Mouse (Mus musculus): ENCODE measurements around the gene Col12a1. TPM values are rescaled to one million over a fixed set of nuclear protein-coding genes. Genes with fewer than 3 reads are reported as not detected.
"Not testable (repeated sequence)": the region's sequence is repeated elsewhere in the genome, so short reads cannot be mapped to it uniquely, and the experiment has no call there.

The Col12a1 gene
- polyA plus RNA-seq, 1 experiment from 2014 or later, result 4.5 TPM

DNA sequence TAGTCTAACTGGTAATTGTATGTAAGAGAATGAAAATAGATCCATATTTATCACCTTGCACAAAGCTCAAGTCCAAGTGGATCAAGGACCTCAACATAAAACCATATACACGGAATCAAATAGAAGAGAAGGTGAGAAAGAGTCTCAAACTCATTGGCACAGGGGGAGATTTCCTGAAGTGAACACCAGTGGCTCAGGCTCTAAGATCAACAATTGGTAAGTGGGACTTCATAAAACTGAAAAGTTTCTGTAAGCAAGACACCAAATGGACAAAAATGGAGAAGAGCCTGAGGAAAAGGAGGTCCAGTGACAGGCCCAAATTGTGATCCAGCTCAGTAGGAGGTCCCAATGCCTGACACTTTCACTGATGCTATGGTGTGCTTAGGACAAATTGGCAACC lies 49.8 kb downstream of the Col12a1 start:
- not testable (repeated sequence) for H3K9ac ChIP-seq (ENCODE audit: low read depth, low read length); H3K9me3 ChIP-seq (replicated peaks; ENCODE audit: control insufficient read depth, low read length, poor library complexity, severe bottlenecking); H3K27ac ChIP-seq (ENCODE audit: low read length); H3K36me3 ChIP-seq (ENCODE audit: control insufficient read depth, insufficient read depth, low read length); H3K4me1 ChIP-seq (ENCODE audit: control insufficient read depth, insufficient read depth, low read length); H3K4me2 ChIP-seq (ENCODE audit: low read length); H3K27me3 ChIP-seq (ENCODE audit: control insufficient read depth, insufficient read depth, low read depth, low read length); H3K4me3 ChIP-seq (ENCODE audit: low read depth, low read length); ATAC-seq
- WGBS, result 91% methylated on average over 1 of the region's 1 CpGs

GRCm38 (mm10) chr9:79653327-79654150 lies 65.1 kb downstream of the Col12a1 start:
- H3K27ac ChIP-seq (ENCODE audit: low read length), result no peak overlapping the region
- H3K36me3 ChIP-seq (ENCODE audit: control insufficient read depth, insufficient read depth, low read length), result no peaks in the 10 kb centered on the region
- H3K4me2 ChIP-seq (ENCODE audit: low read length), result no peak overlapping the region
- H3K9ac ChIP-seq (ENCODE audit: low read depth, low read length), result no peak overlapping the region
- H3K4me1 ChIP-seq (ENCODE audit: control insufficient read depth, insufficient read depth, low read length), result no peaks in the 10 kb centered on the region
- H3K9me3 ChIP-seq (replicated peaks; ENCODE audit: control insufficient read depth, low read length, poor library complexity, severe bottlenecking), result no peaks in the 10 kb centered on the region
- WGBS, result 91% methylated on average over 16 of the region's 16 CpGs
- ATAC-seq, result no peak
- no peak overlapping the region for H3K4me3 ChIP-seq (ENCODE audit: low read depth, low read length)
- no peaks in the 10 kb centered on the region for H3K27me3 ChIP-seq (ENCODE audit: control insufficient read depth, insufficient read depth, low read depth, low read length)

DNA sequence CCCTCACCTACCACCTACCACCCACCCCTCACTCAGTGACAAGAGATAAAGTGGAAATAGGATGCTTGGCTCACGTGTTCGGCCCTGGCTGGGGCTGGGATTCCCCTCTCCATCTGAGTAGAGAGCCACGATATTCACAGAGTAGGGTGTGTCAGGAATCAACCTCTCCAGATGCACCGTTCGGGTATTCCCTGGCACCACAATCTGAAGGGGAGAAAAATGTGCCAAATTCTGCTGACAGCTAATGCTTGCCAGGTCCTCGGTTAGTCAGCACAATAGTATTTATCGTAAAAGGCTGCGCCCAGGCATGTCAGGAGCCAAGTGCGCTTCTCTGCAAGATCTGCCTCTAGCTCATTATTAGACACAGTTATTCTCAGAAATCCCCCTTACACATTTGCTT lies 70.0 kb downstream of the Col12a1 start:
- H3K4me3 ChIP-seq (ENCODE audit: low read depth, low read length), result no peak overlapping the region
- no peak overlapping the region for H3K27ac ChIP-seq (ENCODE audit: low read length)
- no peaks in the 10 kb centered on the region for H3K27me3 ChIP-seq (ENCODE audit: control insufficient read depth, insufficient read depth, low read depth, low read length)
- no peaks in the 10 kb centered on the region for H3K36me3 ChIP-seq (ENCODE audit: control insufficient read depth, insufficient read depth, low read length)
- no peaks in the 10 kb centered on the region for H3K4me1 ChIP-seq (ENCODE audit: control insufficient read depth, insufficient read depth, low read length)
- no peak for ATAC-seq
- H3K9ac ChIP-seq (ENCODE audit: low read depth, low read length), result no peak overlapping the region
- H3K4me2 ChIP-seq (ENCODE audit: low read length), result no peak overlapping the region
- H3K9me3 ChIP-seq (replicated peaks; ENCODE audit: control insufficient read depth, low read length, poor library complexity, severe bottlenecking), result no peaks in the 10 kb centered on the region
- WGBS, result 83% methylated on average over 9 of the region's 9 CpGs

GRCm38 (mm10) chr9:79645757-79646156 lies 72.9 kb downstream of the Col12a1 start:
- Histone ChIP-seq H3K36me3 (ENCODE audit: control insufficient read depth, insufficient read depth, low read length) (no peaks in the 10 kb centered on the region), H3K9me3 (replicated peaks; ENCODE audit: control insufficient read depth, low read length, poor library complexity, severe bottlenecking) (no peaks in the 10 kb centered on the region), H3K27me3 (ENCODE audit: control insufficient read depth, insufficient read depth, low read depth, low read length) (no peaks in the 10 kb centered on the region), H3K4me2 (ENCODE audit: low read length) (no peak overlapping the region), H3K9ac (ENCODE audit: low read depth, low read length) (no peak overlapping the region), H3K4me3 (ENCODE audit: low read depth, low read length) (no peak overlapping the region), H3K27ac (ENCODE audit: low read length) (no peak overlapping the region), H3K4me1 (ENCODE audit: control insufficient read depth, insufficient read depth, low read length) (no peaks in the 10 kb centered on the region)
- WGBS, result 83% methylated on average over 3 of the region's 3 CpGs
- ATAC-seq, result no peak

- Histone ChIP-seq H3K27me3 (ENCODE audit: control insufficient read depth, insufficient read depth, low read depth, low read length) (no peaks in the 10 kb centered on the region), H3K27ac (ENCODE audit: low read length) (no peak overlapping the region)
- no peak for ATAC-seq
Observed at GRCm38 (mm10) chr9:79639430-79640090, 79.1 kb downstream of the Col12a1 start.

GRCm38 (mm10) chr9:79637879-79638278 lies 80.8 kb downstream of the Col12a1 start:
- Histone ChIP-seq H3K4me3 (ENCODE audit: low read depth, low read length) (no peak overlapping the region), H3K36me3 (ENCODE audit: control insufficient read depth, insufficient read depth, low read length) (no peaks in the 10 kb centered on the region), H3K4me2 (ENCODE audit: low read length) (no peak overlapping the region), H3K4me1 (ENCODE audit: control insufficient read depth, insufficient read depth, low read length) (no peaks in the 10 kb centered on the region), H3K9ac (ENCODE audit: low read depth, low read length) (no peak overlapping the region), H3K9me3 (replicated peaks; ENCODE audit: control insufficient read depth, low read length, poor library complexity, severe bottlenecking) (no peaks in the 10 kb centered on the region), H3K27me3 (ENCODE audit: control insufficient read depth, insufficient read depth, low read depth, low read length) (no peaks in the 10 kb centered on the region), H3K27ac (ENCODE audit: low read length) (no peak overlapping the region)
- no peak for ATAC-seq
- 84% methylated on average over 4 of the region's 4 CpGs for WGBS

More at GRCm38 (mm10) chr9:79639430-79640090, 79.1 kb downstream of the Col12a1 start:
- Histone ChIP-seq H3K9me3 (replicated peaks; ENCODE audit: control insufficient read depth, low read length, poor library complexity, severe bottlenecking) (no peaks in the 10 kb centered on the region), H3K9ac (ENCODE audit: low read depth, low read length) (no peak overlapping the region), H3K4me2 (ENCODE audit: low read length) (no peak overlapping the region), H3K4me1 (ENCODE audit: control insufficient read depth, insufficient read depth, low read length) (no peaks in the 10 kb centered on the region), H3K4me3 (ENCODE audit: low read depth, low read length) (no peak overlapping the region), H3K36me3 (ENCODE audit: control insufficient read depth, insufficient read depth, low read length) (no peaks in the 10 kb centered on the region)
- whole genome bisulfite sequencing, result 82% methylated on average over 11 of the region's 11 CpGs

GRCm38 (mm10) chr9:79634076-79634475 lies 84.6 kb downstream of the Col12a1 start:
- Histone ChIP-seq H3K4me1 (ENCODE audit: control insufficient read depth, insufficient read depth, low read length) (no peaks in the 10 kb centered on the region), H3K36me3 (ENCODE audit: control insufficient read depth, insufficient read depth, low read length) (no peaks in the 10 kb centered on the region), H3K9ac (ENCODE audit: low read depth, low read length) (no peak overlapping the region), H3K4me2 (ENCODE audit: low read length) (no peak overlapping the region), H3K9me3 (replicated peaks; ENCODE audit: control insufficient read depth, low read length, poor library complexity, severe bottlenecking) (no peaks in the 10 kb centered on the region), H3K27ac (ENCODE audit: low read length) (no peak overlapping the region), H3K4me3 (ENCODE audit: low read depth, low read length) (no peak overlapping the region), H3K27me3 (ENCODE audit: control insufficient read depth, insufficient read depth, low read depth, low read length) (no peaks in the 10 kb centered on the region)
- no peak for ATAC-seq
- WGBS, result 98% methylated on average over 1 of the region's 1 CpGs

GRCm38 (mm10) chr9:79631186-79631585 lies 87.4 kb downstream of the Col12a1 start:
- Histone ChIP-seq H3K4me1 (ENCODE audit: control insufficient read depth, insufficient read depth, low read length) (no peaks in the 10 kb centered on the region), H3K9me3 (replicated peaks; ENCODE audit: control insufficient read depth, low read length, poor library complexity, severe bottlenecking) (no peaks in the 10 kb centered on the region), H3K27ac (ENCODE audit: low read length) (no peak overlapping the region), H3K4me2 (ENCODE audit: low read length) (no peak overlapping the region), H3K27me3 (ENCODE audit: control insufficient read depth, insufficient read depth, low read depth, low read length) (no peaks in the 10 kb centered on the region), H3K4me3 (ENCODE audit: low read depth, low read length) (no peak overlapping the region), H3K36me3 (ENCODE audit: control insufficient read depth, insufficient read depth, low read length) (no peaks in the 10 kb centered on the region), H3K9ac (ENCODE audit: low read depth, low read length) (no peak overlapping the region)
- 88% methylated on average over 7 of the region's 7 CpGs for WGBS
- no peak for ATAC-seq
